Mouse (Mus musculus) layer of hippocampus, adult 11-12 months (tissue): ENCODE measurements at regions not wholly inside any gene's neighbourhood (a gene's known extent, or its start where the extent isn't known, plus 50 kb on each side); places are given as distances from the start of the nearest gene placed in this dataset.

Source experiments
- DNase-seq: peaks from one replicate; pipeline ENCODE4 v3.0.0; 2022; ENCODE audit warnings: low spot score

DNA sequence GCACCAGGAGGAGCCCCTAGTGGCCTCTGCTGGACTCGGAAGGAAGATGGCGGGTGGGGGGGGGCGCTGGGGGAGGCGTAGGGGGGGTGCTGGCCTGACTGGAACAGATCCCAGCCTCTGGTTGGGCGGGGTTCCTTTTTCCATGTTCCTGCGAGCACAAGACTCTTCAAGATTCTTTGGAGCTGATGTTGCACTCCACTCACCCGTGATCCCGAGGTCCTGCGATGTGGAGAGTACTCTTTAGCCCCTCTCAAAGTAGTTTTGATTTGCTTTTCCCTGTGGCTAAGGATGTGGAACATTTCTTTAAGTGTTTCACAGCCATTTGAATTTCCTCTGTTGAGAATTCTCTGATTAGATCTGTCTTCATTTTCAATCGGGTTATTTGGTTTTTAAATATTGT lies 269.8 kb upstream of the 2610301B20Rik start:
- no peak for DNase-seq

- DNase-seq: no peak
Measured at GRCm38 (mm10) chr4:10607855-10608576, 266.3 kb upstream of the 2610301B20Rik start.

- DNase-seq: no peak
Measured at GRCm38 (mm10) chr4:10610784-10611183, 263.5 kb upstream of the 2610301B20Rik start.
